Mouse (Mus musculus): ENCODE measurements at regions not wholly inside any gene's neighbourhood (a gene's known extent, or its start where the extent isn't known, plus 50 kb on each side); places are given as distances from the start of the nearest gene placed in this dataset.

GRCm38 (mm10) chr3:49527642-49528041 lies 229.5 kb downstream of the Pcdh18 start:
- no peak overlapping the region for H3K9ac ChIP-seq (replicated peaks)
- ATAC-seq: no peak
- TF ChIP-seq EP300 (IDR thresholded peaks at IDR 0.05; ENCODE audit: low read depth) (no peak), CTCF (IDR thresholded peaks at IDR 0.05; ENCODE audit: low read depth) (no peak)
- no peaks in the 10 kb centered on the region for H3K9me3 ChIP-seq (ENCODE audit: low read length)
- H3K4me1 ChIP-seq (ENCODE audit: insufficient read depth): no peaks in the 10 kb centered on the region
- no peak overlapping the region for H3K4me2 ChIP-seq (ENCODE audit: low read depth, low read length)
- no peak for DNase-seq
- no peaks in the 10 kb centered on the region for H3K27me3 ChIP-seq (ENCODE audit: insufficient read depth, low read length)
- no peak overlapping the region for H3K27ac ChIP-seq (ENCODE audit: low read depth)
- no peak overlapping the region for H3K4me3 ChIP-seq (ENCODE audit: low read depth, low read length)
- no peaks in the 10 kb centered on the region for H3K36me3 ChIP-seq (replicated peaks; ENCODE audit: insufficient read depth, low read length)

GRCm38 (mm10) chr3:49520088-49520487 lies 237.0 kb downstream of the Pcdh18 start:
- Histone ChIP-seq H3K4me1 (ENCODE audit: insufficient read depth) (no peaks in the 10 kb centered on the region), H3K9me3 (ENCODE audit: low read length) (no peaks in the 10 kb centered on the region), H3K4me2 (ENCODE audit: low read depth, low read length) (no peak overlapping the region), H3K4me3 (ENCODE audit: low read depth, low read length) (no peak overlapping the region), H3K27ac (ENCODE audit: low read depth) (no peak overlapping the region), H3K27me3 (ENCODE audit: insufficient read depth, low read length) (no peaks in the 10 kb centered on the region), H3K36me3 (replicated peaks; ENCODE audit: insufficient read depth, low read length) (no peaks in the 10 kb centered on the region), H3K9ac (replicated peaks) (no peak overlapping the region)
- DNase-seq: no peak
- ATAC-seq: no peak
- 58% methylated on average over 2 of the region's 2 CpGs for WGBS (ENCODE audit: insufficient replicate concordance)
- TF ChIP-seq EP300 (IDR thresholded peaks at IDR 0.05; ENCODE audit: low read depth) (no peak), CTCF (IDR thresholded peaks at IDR 0.05; ENCODE audit: low read depth) (no peak)

- no peak for ATAC-seq
These were observed 252.5 kb downstream of the Pcdh18 start for GRCm38 (mm10) chr3:49504581-49504980.

GRCm38 (mm10) chr3:49502351-49502750 lies 254.8 kb downstream of the Pcdh18 start:
- ATAC-seq (no peak), DNase-seq (no peak)
- no peaks in the 10 kb centered on the region for H3K36me3 ChIP-seq (replicated peaks; ENCODE audit: insufficient read depth, low read length)
- TF ChIP-seq CTCF (IDR thresholded peaks at IDR 0.05; ENCODE audit: low read depth): no peak
- no peak for TF ChIP-seq EP300 (IDR thresholded peaks at IDR 0.05; ENCODE audit: low read depth)
- no peaks in the 10 kb centered on the region for H3K27me3 ChIP-seq (ENCODE audit: insufficient read depth, low read length)
- H3K4me2 ChIP-seq (ENCODE audit: low read depth, low read length): no peak overlapping the region
- no peaks in the 10 kb centered on the region for H3K4me1 ChIP-seq (ENCODE audit: insufficient read depth)
- no peak overlapping the region for H3K27ac ChIP-seq (ENCODE audit: low read depth)
- no peak overlapping the region for H3K9ac ChIP-seq (replicated peaks)
- no peaks in the 10 kb centered on the region for H3K9me3 ChIP-seq (ENCODE audit: low read length)
- 74% methylated on average over 4 of the region's 4 CpGs for WGBS (ENCODE audit: insufficient replicate concordance)
- no peak overlapping the region for H3K4me3 ChIP-seq (ENCODE audit: low read depth, low read length)

More at GRCm38 (mm10) chr3:49504581-49504980, 252.5 kb downstream of the Pcdh18 start:
- no peak for DNase-seq
- Histone ChIP-seq H3K27me3 (ENCODE audit: insufficient read depth, low read length) (no peaks in the 10 kb centered on the region), H3K27ac (ENCODE audit: low read depth) (no peak overlapping the region), H3K9ac (replicated peaks) (no peak overlapping the region), H3K36me3 (replicated peaks; ENCODE audit: insufficient read depth, low read length) (no peaks in the 10 kb centered on the region), H3K4me3 (ENCODE audit: low read depth, low read length) (no peak overlapping the region), H3K4me2 (ENCODE audit: low read depth, low read length) (no peak overlapping the region), H3K4me1 (ENCODE audit: insufficient read depth) (no peaks in the 10 kb centered on the region), H3K9me3 (ENCODE audit: low read length) (no peaks in the 10 kb centered on the region)
- WGBS (ENCODE audit: insufficient replicate concordance): 70% methylated on average over 6 of the region's 6 CpGs
- TF ChIP-seq CTCF (IDR thresholded peaks at IDR 0.05; ENCODE audit: low read depth) (no peak), EP300 (IDR thresholded peaks at IDR 0.05; ENCODE audit: low read depth) (no peak)

- no peak for ATAC-seq
- Histone ChIP-seq H3K9me3 (ENCODE audit: low read length) (no peaks in the 10 kb centered on the region), H3K27me3 (ENCODE audit: insufficient read depth, low read length) (no peaks in the 10 kb centered on the region), H3K4me3 (ENCODE audit: low read depth, low read length) (no peak overlapping the region), H3K4me2 (ENCODE audit: low read depth, low read length) (no peak overlapping the region), H3K36me3 (replicated peaks; ENCODE audit: insufficient read depth, low read length) (no peaks in the 10 kb centered on the region), H3K27ac (ENCODE audit: low read depth) (no peak overlapping the region), H3K4me1 (ENCODE audit: insufficient read depth) (no peaks in the 10 kb centered on the region), H3K9ac (replicated peaks) (no peak overlapping the region)
- no peak for DNase-seq
- WGBS (ENCODE audit: insufficient replicate concordance): 77% methylated on average over 8 of the region's 8 CpGs
- TF ChIP-seq EP300 (IDR thresholded peaks at IDR 0.05; ENCODE audit: low read depth) (no peak), CTCF (IDR thresholded peaks at IDR 0.05; ENCODE audit: low read depth) (no peak)
These were observed 272.0 kb downstream of the Pcdh18 start for GRCm38 (mm10) chr3:49485105-49485504.
